Mouse (Mus musculus) heart, embryonic 12.5 days (tissue): ENCODE measurements around the gene Scg2. TPM values are rescaled to one million over a fixed set of nuclear protein-coding genes. Genes with fewer than 3 reads are reported as not detected.

Experiments used
- ATAC-seq: fragments of 200-750 bp; cut with Nextera tagmentation; 2 replicates; pipeline ENCODE4 v1.8.0; 2017; ENCODE audit warnings: moderate TSS enrichment, moderate library complexity; ENCODE audit not compliant: insufficient number of reproducible peaks, low FRiP score
- H3K27ac ChIP-seq: fragments of 300-500 bp; sonication (generic); 2 replicates; pipeline ENCODE4 v1.5.1; 2016; ENCODE audit warnings: mild to moderate bottlenecking, moderate library complexity; ENCODE audit not compliant: poor library complexity, severe bottlenecking
- H3K27me3 ChIP-seq: fragments of 300-500 bp; sonication (generic); replicated peaks from 2 replicates; pipeline ENCODE4 v1.6.1; 2016; ENCODE audit warnings: mild to moderate bottlenecking, moderate library complexity
- H3K36me3 ChIP-seq: fragments of 300-500 bp; sonication (generic); 2 replicates; pipeline ENCODE4 v1.6.1; 2016; ENCODE audit warnings: mild to moderate bottlenecking, moderate library complexity
- H3K4me1 ChIP-seq: fragments of 300-500 bp; sonication (generic); replicated peaks from 2 replicates; pipeline ENCODE4 v1.6.1; 2016; ENCODE audit warnings: mild to moderate bottlenecking
- H3K4me2 ChIP-seq: fragments of 300-500 bp; sonication (generic); 2 replicates; pipeline ENCODE4 v1.6.1; 2016; ENCODE audit warnings: mild to moderate bottlenecking, moderate library complexity
- H3K4me3 ChIP-seq: fragments of 300-500 bp; sonication (generic); 2 replicates; pipeline ENCODE4 v1.5.1; 2016; ENCODE audit warnings: mild to moderate bottlenecking
- H3K9ac ChIP-seq: fragments of 300-500 bp; sonication (generic); 2 replicates; pipeline ENCODE4 v1.6.1; 2016; ENCODE audit warnings: mild to moderate bottlenecking, moderate library complexity
- H3K9me3 ChIP-seq: fragments of 300-500 bp; sonication (generic); replicated peaks from 2 replicates; pipeline ENCODE4 v1.6.1; 2016; ENCODE audit warnings: mild to moderate bottlenecking, moderate library complexity
- WGBS: fragments of 180-500 bp; shearing (Covaris S2); methylation state at CpG from one replicate; pipeline ENCODE4 v1.1.7; 2016; 5-methylcytosine and 5-hydroxymethylcytosine counted together
- polyA plus RNA-seq: library from polyadenylated mRNA; unstranded; fragments of >200 nt; fragmentation: Nextera tagmentation; extraction: Ambion mirVana; gene quantifications from 2 replicates; pipeline ENCODE4 v1.2.1, GENCODE M21; 2016

Gene Scg2
- polyA plus RNA-seq, 1 experiment from 2014 or later: 0.70 TPM

DNA sequence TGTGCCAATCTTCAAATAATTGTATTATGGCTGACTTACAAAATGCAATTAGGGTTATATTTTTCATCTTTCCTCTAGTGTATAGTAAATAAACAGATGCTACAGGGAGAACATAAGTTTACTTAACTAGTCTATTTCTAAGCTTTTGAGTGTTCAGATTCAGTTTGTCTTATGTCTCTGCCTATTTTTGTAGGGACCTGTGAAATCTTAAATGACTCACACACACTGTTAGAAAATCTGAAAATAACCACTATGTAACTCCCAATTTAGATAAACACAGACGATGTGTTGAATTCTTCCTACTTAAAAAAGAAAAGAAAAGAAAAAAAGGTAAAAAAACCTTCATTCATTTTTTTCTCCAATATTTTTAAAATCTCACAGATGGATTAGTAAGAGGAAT is 2.2 kb downstream of the Scg2 start:
- ATAC-seq: no peak
- H3K4me3 ChIP-seq: no peak overlapping the region
- no peaks in the 10 kb centered on the region for H3K4me1 ChIP-seq
- H3K36me3 ChIP-seq: no peaks in the 10 kb centered on the region
- no peak overlapping the region for H3K4me2 ChIP-seq
- H3K27me3 ChIP-seq: no peaks in the 10 kb centered on the region
- no peak overlapping the region for H3K27ac ChIP-seq
- H3K9ac ChIP-seq: no peak overlapping the region
- no peaks in the 10 kb centered on the region for H3K9me3 ChIP-seq
- 51% methylated on average over 1 of the region's 1 CpGs for WGBS

DNA sequence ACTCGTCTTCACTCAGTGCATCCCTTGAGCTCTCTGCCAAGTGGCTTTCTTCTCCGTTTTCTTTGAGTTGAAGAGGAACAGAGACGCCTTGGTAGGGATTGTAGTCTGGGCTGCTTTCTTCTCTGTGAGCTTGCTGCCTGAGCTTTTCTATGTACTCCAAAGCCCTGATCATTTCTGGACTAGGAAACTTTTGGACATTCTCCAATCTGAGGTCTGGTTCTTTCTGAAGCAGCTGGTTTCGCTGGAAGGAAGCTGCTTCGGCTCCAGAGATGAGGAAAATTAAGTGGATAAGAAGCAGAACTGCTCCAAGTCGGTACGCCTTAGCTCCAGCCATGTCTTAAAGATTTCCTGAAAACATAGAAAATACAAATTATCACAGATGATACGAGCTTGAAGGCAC is 3.2 kb downstream of the Scg2 start:
- Histone ChIP-seq H3K27ac (no peak overlapping the region), H3K9me3 (no peaks in the 10 kb centered on the region), H3K4me1 (no peaks in the 10 kb centered on the region), H3K9ac (no peak overlapping the region), H3K36me3 (no peaks in the 10 kb centered on the region), H3K27me3 (no peaks in the 10 kb centered on the region), H3K4me3 (no peak overlapping the region), H3K4me2 (no peak overlapping the region)
- no peak for ATAC-seq
- WGBS: 74% methylated on average over 8 of the region's 8 CpGs

GRCm38 (mm10) chr1:79429058-79429457 is 10.9 kb downstream of the Scg2 start:
- ATAC-seq: no peak
- H3K4me3 ChIP-seq: no peak overlapping the region
- no peaks in the 10 kb centered on the region for H3K4me1 ChIP-seq
- no peaks in the 10 kb centered on the region for H3K36me3 ChIP-seq
- H3K4me2 ChIP-seq: no peak overlapping the region
- no peak overlapping the region for H3K9ac ChIP-seq
- H3K9me3 ChIP-seq: no peaks in the 10 kb centered on the region
- 63% methylated on average over 5 of the region's 5 CpGs for WGBS
- H3K27ac ChIP-seq: no peak overlapping the region
- no peaks in the 10 kb centered on the region for H3K27me3 ChIP-seq

GRCm38 (mm10) chr1:79415496-79415895 is 24.4 kb downstream of the Scg2 start:
- no peaks in the 10 kb centered on the region for H3K27me3 ChIP-seq
- no peaks in the 10 kb centered on the region for H3K9me3 ChIP-seq
- H3K27ac ChIP-seq: no peak overlapping the region
- no peak overlapping the region for H3K9ac ChIP-seq
- H3K36me3 ChIP-seq: no peaks in the 10 kb centered on the region
- ATAC-seq: no peak
- no peaks in the 10 kb centered on the region for H3K4me1 ChIP-seq
- no peak overlapping the region for H3K4me3 ChIP-seq
- H3K4me2 ChIP-seq: no peak overlapping the region

DNA sequence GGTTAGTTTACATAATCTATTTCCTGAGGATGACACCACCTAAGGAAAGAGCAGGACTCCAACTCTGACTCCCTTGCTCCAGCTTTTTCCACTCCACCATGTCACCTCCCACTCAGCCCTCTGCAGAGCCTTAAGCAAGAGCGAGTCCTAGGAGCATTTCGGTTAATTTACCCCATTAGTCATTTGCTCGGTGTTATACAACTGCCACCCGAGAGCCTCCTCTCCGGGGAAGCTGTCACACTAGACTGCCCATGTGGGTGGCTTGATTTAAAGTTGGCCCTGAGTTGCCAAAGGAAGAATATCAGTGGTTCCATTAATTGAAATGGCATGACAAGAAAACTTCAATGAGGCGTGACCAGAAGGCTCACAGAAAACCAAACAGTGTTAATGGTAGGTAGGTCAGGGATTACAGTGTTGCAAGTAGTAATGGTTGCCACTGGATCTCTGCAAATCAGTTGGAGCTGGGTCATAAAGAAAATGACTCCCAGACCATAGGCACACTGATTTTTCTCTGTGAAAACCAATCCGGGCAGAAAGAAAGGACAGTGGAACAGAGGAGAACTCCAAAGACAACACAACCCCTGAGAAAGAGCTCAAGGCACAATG is 33.5 kb downstream of the Scg2 start:
- Histone ChIP-seq H3K4me2 (no peak overlapping the region), H3K4me3 (no peak overlapping the region), H3K27ac (no peak overlapping the region), H3K27me3 (no peaks in the 10 kb centered on the region), H3K4me1 (no peaks in the 10 kb centered on the region), H3K9ac (no peak overlapping the region), H3K36me3 (no peaks in the 10 kb centered on the region), H3K9me3 (0 out of 2 replicates have a peak, but pooled peaks cover 8% of the 10 kb centered on the region)
- ATAC-seq: no peak
- WGBS: 82% methylated on average over 7 of the region's 7 CpGs

- H3K4me3 ChIP-seq: no peak overlapping the region
- H3K9ac ChIP-seq: no peak overlapping the region
- H3K36me3 ChIP-seq: no peaks in the 10 kb centered on the region
- no peaks in the 10 kb centered on the region for H3K27me3 ChIP-seq
- 66% methylated on average over 10 of the region's 10 CpGs for WGBS
- no peaks in the 10 kb centered on the region for H3K9me3 ChIP-seq
- no peak overlapping the region for H3K27ac ChIP-seq
- no peaks in the 10 kb centered on the region for H3K4me1 ChIP-seq
- no peak for ATAC-seq
- no peak overlapping the region for H3K4me2 ChIP-seq
Measured at GRCm38 (mm10) chr1:79401090-79402012, 38.6 kb downstream of the Scg2 start.

DNA sequence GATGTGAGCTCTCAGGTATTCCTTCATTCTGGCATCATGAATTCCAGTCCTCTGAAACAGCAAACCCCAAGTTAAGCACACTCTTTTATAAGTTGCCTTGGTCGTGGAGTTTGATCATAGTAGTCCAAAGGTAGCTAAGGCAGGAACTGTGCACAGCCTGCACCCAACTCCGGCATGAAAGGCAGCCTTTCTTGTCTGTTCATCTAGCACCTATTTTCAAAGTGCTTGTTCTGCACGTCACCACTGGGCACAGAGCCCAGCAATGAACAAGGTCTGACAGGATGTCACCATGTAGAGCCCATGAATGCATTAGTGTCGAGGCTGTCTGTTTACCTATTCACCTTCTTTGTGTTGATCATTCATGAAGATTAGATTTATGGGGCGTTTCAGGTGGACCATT is 39.6 kb downstream of the Scg2 start:
- no peaks in the 10 kb centered on the region for H3K27me3 ChIP-seq
- H3K4me2 ChIP-seq: no peak overlapping the region
- H3K36me3 ChIP-seq: no peaks in the 10 kb centered on the region
- H3K27ac ChIP-seq: no peak overlapping the region
- no peaks in the 10 kb centered on the region for H3K9me3 ChIP-seq
- H3K4me3 ChIP-seq: no peak overlapping the region
- ATAC-seq: no peak
- no peaks in the 10 kb centered on the region for H3K4me1 ChIP-seq
- 67% methylated on average over 5 of the region's 5 CpGs for WGBS
- H3K9ac ChIP-seq: no peak overlapping the region

Other genes with a start within 250 kb of the Scg2 start
- 0.17 and 0.20 TPM in 2 replicates for gene Ap1s3, start 231.9 kb upstream of the Scg2 start, polyA plus RNA-seq